Mouse (Mus musculus) CH12.LX (cell line): ENCODE data around the gene Tnnt2. TPM values are rescaled to one million over a fixed set of nuclear protein-coding genes. Genes with fewer than 3 reads are reported as not detected.

Source experiments
- DNase-seq: peaks from one replicate; pipeline ENCODE4 v3.0.0-alpha.2; 2013; ENCODE audit errors: extremely low read depth
- H3K27ac ChIP-seq: 2 replicates; pipeline ENCODE4 v1.5.1; 2012; ENCODE audit warnings: low read depth, mild to moderate bottlenecking, control low read depth, moderate library complexity; ENCODE audit not compliant: insufficient read depth
- H3K27me3 ChIP-seq: replicated peaks from 2 replicates; pipeline ENCODE3; 2012; ENCODE audit warnings: inconsistent platforms
- H3K36me3 ChIP-seq, 2 experiments: replicated peaks in 1 of 2; 2 replicates each; pipeline versions ENCODE3 to v1.6.1; 2012; ENCODE audit warnings: inconsistent platforms in 1 of 2, low read length in 1 of 2, mild to moderate bottlenecking in 1 of 2, mixed read lengths in 1 of 2, moderate library complexity in 1 of 2; ENCODE audit not compliant: control insufficient read depth in 1 of 2, insufficient read depth in 1 of 2
- H3K4me1 ChIP-seq, 2 experiments: 2 replicates each; pipeline ENCODE4 v1.6.1; 2012; ENCODE audit warnings: inconsistent platforms in 1 of 2, moderate library complexity in 1 of 2; ENCODE audit not compliant: insufficient read depth in 2 of 2, control insufficient read depth in 1 of 2
- H3K4me2 ChIP-seq: 2 replicates; pipeline ENCODE4 v1.6.1; 2012; ENCODE audit warnings: low read depth, mild to moderate bottlenecking, control low read depth; ENCODE audit not compliant: poor library complexity, insufficient read depth, severe bottlenecking
- H3K4me3 ChIP-seq, 3 experiments: fragments of 150-350 bp in 1 of 3; sonication (generic) in 1 of 3; replicated peaks in 1 of 3; 2 replicates each; pipeline versions ENCODE3 to v1.5.1; 2011 to 2012; ENCODE audit warnings: low read depth in 2 of 3, low read length in 2 of 3, mild to moderate bottlenecking in 2 of 3, moderate library complexity in 2 of 3, control low read depth in 1 of 3, improper control_type of control experiment in 1 of 3, inconsistent platforms in 1 of 3, mixed read lengths in 1 of 3; ENCODE audit not compliant: poor library complexity in 1 of 3
- H3K79me2 ChIP-seq: replicated peaks from 2 replicates; pipeline ENCODE4 v1.6.1; 2012; ENCODE audit warnings: mild to moderate bottlenecking, moderate library complexity; ENCODE audit not compliant: control insufficient read depth, poor library complexity, insufficient read depth, severe bottlenecking; ENCODE audit errors: extremely low read depth
- H3K9ac ChIP-seq: 2 replicates; pipeline ENCODE4 v1.6.1; 2012; ENCODE audit warnings: low read depth, mild to moderate bottlenecking, control low read depth, moderate library complexity; ENCODE audit not compliant: insufficient read depth
- H3K9me3 ChIP-seq: replicated peaks from 2 replicates; pipeline ENCODE3; 2012; ENCODE audit warnings: low read length, inconsistent platforms, mixed read lengths
- CHD2 ChIP-seq: IDR thresholded peaks from 2 replicates; pipeline ENCODE4 v1.6.1; 2011; ENCODE audit warnings: low read length, improper control_type of control experiment
- CTCF ChIP-seq, 2 experiments: IDR thresholded peaks in 1 of 2; conservative IDR thresholded peaks in 1 of 2; 2 replicates each; pipeline ENCODE4 v1.5.1; 2011 to 2012; ENCODE audit warnings: low read depth in 2 of 2, low read length in 2 of 2, improper control_type of control experiment in 1 of 2, inconsistent platforms in 1 of 2, mild to moderate bottlenecking in 1 of 2, moderate library complexity in 1 of 2
- ELF1 ChIP-seq: IDR thresholded peaks from 2 replicates; pipeline ENCODE4 v1.6.1; 2014; ENCODE audit warnings: low read depth, mild to moderate bottlenecking, inconsistent platforms, low read length, improper control_type of control experiment
- EP300 ChIP-seq: IDR thresholded peaks from 2 replicates; pipeline ENCODE4 v1.6.1; 2011; ENCODE audit warnings: low read length, improper control_type of control experiment
- ETS1 ChIP-seq: conservative IDR thresholded peaks from 2 replicates; pipeline ENCODE4 v1.6.1; 2012; ENCODE audit warnings: low read depth, mild to moderate bottlenecking, inconsistent platforms, low read length, improper control_type of control experiment, moderate library complexity
- IRF4 ChIP-seq: IDR thresholded peaks from 2 replicates; pipeline ENCODE4 v1.6.1; 2014; ENCODE audit warnings: low read depth, mild to moderate bottlenecking, inconsistent platforms, low read length, improper control_type of control experiment
- JUN ChIP-seq: IDR thresholded peaks from 2 replicates; pipeline ENCODE4 v1.6.1; 2011; ENCODE audit warnings: low read depth, mild to moderate bottlenecking, low read length, improper control_type of control experiment, moderate library complexity; ENCODE audit not compliant: insufficient read depth
- KAT2A ChIP-seq: IDR thresholded peaks from 2 replicates; pipeline ENCODE4 v1.6.1; 2012; ENCODE audit warnings: low read length, improper control_type of control experiment, inconsistent platforms; ENCODE audit not compliant: insufficient replicate concordance
- MAZ ChIP-seq: IDR thresholded peaks from 2 replicates; pipeline ENCODE4 v1.6.1; 2012; ENCODE audit warnings: low read depth, mild to moderate bottlenecking, inconsistent platforms, low read length, improper control_type of control experiment, moderate library complexity
- NELFE ChIP-seq: IDR thresholded peaks from 2 replicates; pipeline ENCODE4 v1.6.1; 2011; ENCODE audit warnings: low read depth, low read length, improper control_type of control experiment
- POLR2AphosphoS2 ChIP-seq: IDR thresholded peaks from 2 replicates; pipeline ENCODE4 v1.6.1; 2011; ENCODE audit warnings: low read depth, low read length, improper control_type of control experiment
- RAD21 ChIP-seq: IDR thresholded peaks from 2 replicates; pipeline ENCODE4 v1.6.1; 2011; ENCODE audit warnings: low read depth, mild to moderate bottlenecking, low read length, improper control_type of control experiment, moderate library complexity
- RCOR1 ChIP-seq: conservative IDR thresholded peaks from 2 replicates; pipeline ENCODE4 v1.6.1; 2012; ENCODE audit warnings: low read depth, mild to moderate bottlenecking, inconsistent platforms, low read length, improper control_type of control experiment
- SMC3 ChIP-seq: IDR thresholded peaks from 2 replicates; pipeline ENCODE4 v1.6.1; 2011; ENCODE audit warnings: low read depth, low read length, improper control_type of control experiment
- TBP ChIP-seq: conservative IDR thresholded peaks from 2 replicates; pipeline ENCODE4 v1.6.1; 2011; ENCODE audit warnings: low read depth, low read length, improper control_type of control experiment
- UBTF ChIP-seq: IDR thresholded peaks from 2 replicates; pipeline ENCODE4 v1.6.1; 2012; ENCODE audit warnings: low read depth, mild to moderate bottlenecking, inconsistent platforms, low read length, improper control_type of control experiment, moderate library complexity
- USF2 ChIP-seq: conservative IDR thresholded peaks from 2 replicates; pipeline ENCODE4 v1.6.1; 2011; ENCODE audit warnings: low read depth, low read length, improper control_type of control experiment
- ZC3H11A ChIP-seq: IDR thresholded peaks from 2 replicates; pipeline ENCODE4 v1.6.1; 2012; ENCODE audit warnings: low read depth, mild to moderate bottlenecking, inconsistent platforms, low read length, improper control_type of control experiment
- ZKSCAN1 ChIP-seq: IDR thresholded peaks from 2 replicates; pipeline ENCODE4 v1.6.1; 2012; ENCODE audit warnings: low read depth, inconsistent platforms, low read length, improper control_type of control experiment, borderline replicate concordance
- ZNF384 ChIP-seq: IDR thresholded peaks from 2 replicates; pipeline ENCODE4 v1.6.1; 2012; ENCODE audit warnings: low read depth, low read length, improper control_type of control experiment, inconsistent platforms
- dilution Hi-C: fragments of 300-500 bp; cut with MboI; formaldehyde crosslinking; loops from 2 replicates; pipeline ENCODE4 v1.14.3; 2020; ENCODE audit warnings: low sequenced_read_pairs; ENCODE audit not compliant: extremely low pct_unique_long_range_greater_than_20kb, extremely low pct_ligation_motif_present
- in situ Hi-C: fragments of 300-500 bp; cut with MboI; formaldehyde crosslinking; loops from 3 replicates; pipeline ENCODE4 v1.14.3; 2019; ENCODE audit warnings: low sequenced_read_pairs, low pct_ligation_motif_present, low pct_unique_long_range_greater_than_20kb, mixed read lengths
- polyA plus RNA-seq: library from polyadenylated mRNA; unstranded; fragments of >175 nt; gene quantifications from 2 replicates; pipeline ENCODE4 v1.2.1, GENCODE M21; 2012; ENCODE audit warnings: low read depth; ENCODE audit not compliant: insufficient read length
- total RNA-seq, 2 experiments: library from RNA; depleted of rRNA; stranded (reverse); fragments of 300-350 nt in 1 of 2; fragments of >200 nt in 1 of 2; gene quantifications; 2 replicates each; pipeline ENCODE4 v1.2.3; 2012 to 2014

The Tnnt2 gene
- total and polyA plus RNA-seq, 3 experiments: 3.6 to 31.1 (median 8.6) TPM

DNA sequence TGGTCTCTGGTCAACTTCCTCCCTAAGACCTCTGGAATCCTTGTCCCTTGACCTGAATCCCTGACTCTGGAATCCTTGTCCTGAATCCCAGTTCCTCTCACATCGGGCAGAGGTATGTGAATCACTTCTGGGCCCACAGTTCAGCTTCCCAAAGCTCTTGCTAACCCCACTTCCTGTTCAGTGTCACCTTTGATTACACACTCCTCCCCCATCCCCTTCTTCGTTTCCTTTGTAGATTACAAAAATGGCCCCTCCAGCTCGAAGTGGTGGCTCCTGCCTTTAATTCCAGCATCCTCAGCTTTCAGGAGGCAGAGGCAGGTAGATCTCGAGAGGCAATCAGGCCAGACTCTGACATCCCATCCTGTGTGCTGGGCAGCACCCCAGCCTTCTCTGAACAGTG lies 18.6 kb upstream of the Tnnt2 start:
- no peak overlapping the region for H3K4me3 ChIP-seq
- no peaks in the 10 kb centered on the region for H3K79me2 ChIP-seq
- TF ChIP-seq CHD2 (no peak), KAT2A (no peak), RCOR1 (no peak), TBP (no peak), IRF4 (no peak), NELFE (no peak), ELF1 (no peak)
- no peak overlapping the region for H3K27ac ChIP-seq
- H3K36me3 ChIP-seq: no peaks in the 10 kb centered on the region
- H3K9me3 ChIP-seq: peaks cover 9% of the 10 kb centered on the region
- H3K27me3 ChIP-seq: peaks cover 17% of the 10 kb centered on the region
- dilution Hi-C loops (no loop called here), in situ Hi-C loops (no loop called here)
- no peak for DNase-seq
- no peak overlapping the region for H3K9ac ChIP-seq
- peaks cover 13 to 38% of the 10 kb centered on the region in 2 experiments for H3K4me1 ChIP-seq
- H3K4me2 ChIP-seq: no peak overlapping the region

DNA sequence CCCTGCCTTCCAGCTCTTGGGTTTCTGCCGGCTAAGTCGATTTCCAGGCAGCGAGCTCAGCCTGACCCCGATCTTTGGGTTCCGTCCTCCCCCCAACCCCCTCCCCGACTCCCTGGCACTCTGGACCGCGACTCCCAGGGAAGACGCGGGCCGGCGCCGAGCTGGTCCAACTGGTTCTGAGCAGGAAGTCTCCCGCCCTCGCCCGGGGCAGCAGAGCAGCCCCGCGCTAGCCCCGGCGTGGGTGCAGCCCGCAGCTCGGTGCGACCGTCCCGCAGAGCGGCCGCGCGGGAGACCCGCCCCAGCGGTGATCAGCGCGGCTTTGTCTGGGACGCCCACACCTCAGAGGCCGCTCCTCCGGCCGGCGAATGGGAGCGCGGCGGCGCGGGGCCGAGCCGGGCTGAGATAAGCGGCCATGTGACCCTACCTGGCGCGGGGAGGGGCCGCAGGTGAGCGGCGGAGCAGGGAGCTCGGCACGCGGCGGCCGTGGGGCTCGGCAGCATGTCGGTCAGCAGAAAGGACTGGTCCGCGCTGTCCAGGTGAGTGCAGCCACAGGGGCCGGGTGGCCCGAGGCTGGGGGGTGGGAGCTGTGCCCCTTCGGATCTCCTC lies 17.6 kb upstream of the Tnnt2 start, which contains the start of gene Lad1:
Lad1 (plus strand) TSS at position 118 of the 606 bp plus-strand sequence.
- no peak within 1 kb of the TSS for H3K9ac ChIP-seq
- no peaks in the 10 kb centered on the region for H3K79me2 ChIP-seq
- H3K4me3 ChIP-seq: no peak within 1 kb of the TSS
- DNase-seq: no peak
- in situ Hi-C loops (no loop called here), dilution Hi-C loops (no loop called here)
- no peak within 1 kb of the TSS for H3K4me2 ChIP-seq
- H3K36me3 ChIP-seq: no peaks in the 10 kb centered on the region
- TF ChIP-seq ZNF384 (no peak), MAZ (no peak), POLR2AphosphoS2 (no peak), RAD21 (no peak), USF2 (no peak), SMC3 (no peak)
- peaks cover 12 to 28% of the 10 kb centered on the region in 2 experiments for H3K4me1 ChIP-seq
- H3K9me3 ChIP-seq: peaks cover 9% of the 10 kb centered on the region
- H3K27me3 ChIP-seq: peaks cover 25% of the 10 kb centered on the region
- H3K27ac ChIP-seq: no peak within 1 kb of the TSS

DNA sequence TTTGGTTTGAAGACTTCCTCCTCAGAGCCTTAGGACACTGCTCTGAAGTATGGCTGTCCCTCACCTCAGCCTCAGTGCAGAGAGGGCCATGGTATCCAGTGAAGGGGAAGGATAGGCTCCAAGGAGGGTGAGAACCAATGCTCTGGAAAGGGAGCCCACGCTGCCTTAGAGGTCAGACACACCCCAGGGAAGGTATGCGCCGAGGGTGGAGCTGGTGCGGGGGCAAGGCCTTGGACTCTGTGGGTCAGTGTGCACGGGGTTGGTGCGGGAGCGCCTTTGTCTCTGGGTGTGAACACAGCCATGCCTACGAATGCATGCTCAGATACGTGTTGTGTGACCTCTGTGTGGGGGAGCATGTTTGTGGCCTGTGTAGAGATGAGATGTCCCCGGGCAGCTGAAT lies 16.1 kb upstream of the Tnnt2 start:
- in situ Hi-C loops (no loop called here), dilution Hi-C loops (no loop called here)
- TF ChIP-seq ETS1 (no peak), RCOR1 (no peak), ZNF384 (no peak), ZKSCAN1 (no peak), EP300 (no peak), UBTF (no peak), ZC3H11A (no peak), JUN (no peak), CTCF (conservative IDR thresholded peaks at IDR 0.05 in 1 of 2, IDR thresholded peaks at IDR 0.05 in 1 of 2; ENCODE audit: low read depth in 2 of 2, low read length in 2 of 2) (no peak)
- Histone ChIP-seq H3K27me3 (peaks cover 30% of the 10 kb centered on the region), H3K4me2 (no peak overlapping the region), H3K4me1 (peaks cover 0 to 13% of the 10 kb centered on the region in 2 experiments; a peak in 2 of 4 replicates), H3K79me2 (no peaks in the 10 kb centered on the region), H3K27ac (no peak overlapping the region), H3K36me3 (no peaks in the 10 kb centered on the region), H3K4me3 (no peak overlapping the region), H3K9ac (no peak overlapping the region), H3K9me3 (peaks cover 9% of the 10 kb centered on the region)
- DNase-seq: no peak
